Mouse (Mus musculus): Measurements from ENCODE around the gene Umps. TPM values are rescaled to one million over a fixed set of nuclear protein-coding genes. Genes with fewer than 3 reads are reported as not detected.

Umps gene
- polyA plus RNA-seq, 1 experiment, result 16.5 TPM

DNA sequence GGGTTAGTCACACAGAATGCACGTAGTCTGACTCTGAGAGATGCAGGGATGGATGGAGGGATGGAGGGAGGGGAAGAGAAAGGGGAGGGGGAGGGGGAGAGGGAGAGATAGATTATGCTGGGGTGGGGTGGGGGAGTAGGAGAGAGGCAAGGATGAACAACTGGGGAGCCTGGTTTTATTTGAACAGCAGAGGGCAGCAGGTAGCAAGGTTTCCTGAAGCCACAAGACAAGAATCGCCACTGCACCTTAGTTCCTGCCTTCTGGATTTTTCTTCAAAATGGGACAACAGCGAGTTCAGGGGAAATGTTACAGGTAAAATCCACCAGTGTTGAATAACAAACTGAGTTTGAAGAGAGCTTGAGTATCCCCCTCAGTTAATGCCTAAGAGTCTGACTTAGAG lies 32.5 kb upstream of the Umps start:
- TF ChIP-seq CTCF (conservative IDR thresholded peaks at IDR 0.05; ENCODE audit: insufficient read depth, insufficient read length, low read depth, low read length) (peak; percentile 72), POLR2A (IDR thresholded peaks at IDR 0.05; ENCODE audit: low read depth, low read length) (no peak)
- no peaks in the 10 kb centered on the region for H3K4me1 ChIP-seq (ENCODE audit: control insufficient read depth, insufficient read depth, low read length)
- no peaks in the 10 kb centered on the region for H3K27me3 ChIP-seq (replicated peaks; ENCODE audit: control insufficient read depth, insufficient read depth, low read length)
- H3K27ac ChIP-seq (ENCODE audit: insufficient read depth, low read depth, low read length), result no peak overlapping the region
- peak; percentile 67 for DNase-seq
- H3K36me3 ChIP-seq (ENCODE audit: control insufficient read depth, insufficient read depth, low read length), result no peaks in the 10 kb centered on the region
- 26% methylated on average over 3 of the region's 3 CpGs for WGBS
- no peak overlapping the region for H3K4me3 ChIP-seq (ENCODE audit: insufficient read depth, low read depth, low read length)

DNA sequence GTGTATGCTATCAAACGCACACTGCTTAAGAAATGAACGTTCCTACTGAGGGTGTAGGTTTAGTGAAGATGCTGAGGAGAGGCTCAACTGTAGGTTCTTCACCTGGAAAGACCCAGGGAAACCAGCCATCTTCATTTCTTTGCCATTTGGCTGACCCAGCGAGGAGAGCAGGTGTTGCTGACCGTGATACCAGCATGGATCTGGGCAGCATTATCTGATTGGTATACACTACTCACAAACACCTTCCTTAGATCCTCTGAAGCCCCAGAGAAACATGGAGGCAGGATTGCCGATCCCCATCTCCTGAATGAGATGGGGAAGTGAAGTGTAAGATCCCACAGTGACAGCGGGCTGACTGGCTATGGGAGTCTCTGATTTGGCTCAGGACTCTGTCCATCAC lies 31.2 kb upstream of the Umps start:
- Histone ChIP-seq H3K4me1 (ENCODE audit: control insufficient read depth, insufficient read depth, low read length) (no peaks in the 10 kb centered on the region), H3K27me3 (replicated peaks; ENCODE audit: control insufficient read depth, insufficient read depth, low read length) (no peaks in the 10 kb centered on the region), H3K4me3 (ENCODE audit: insufficient read depth, low read depth, low read length) (no peak overlapping the region), H3K27ac (ENCODE audit: insufficient read depth, low read depth, low read length) (no peak overlapping the region), H3K36me3 (ENCODE audit: control insufficient read depth, insufficient read depth, low read length) (no peaks in the 10 kb centered on the region)
- TF ChIP-seq POLR2A (IDR thresholded peaks at IDR 0.05; ENCODE audit: low read depth, low read length) (no peak), CTCF (conservative IDR thresholded peaks at IDR 0.05; ENCODE audit: insufficient read depth, insufficient read length, low read depth, low read length) (no peak)
- WGBS, result 86% methylated on average over 6 of the region's 6 CpGs
- no peak for DNase-seq

GRCm38 (mm10) chr16:33996030-33996429 lies 29.2 kb upstream of the Umps start:
- H3K4me3 ChIP-seq (ENCODE audit: insufficient read depth, low read depth, low read length), result no peak overlapping the region
- H3K36me3 ChIP-seq (ENCODE audit: control insufficient read depth, insufficient read depth, low read length), result no peaks in the 10 kb centered on the region
- no peaks in the 10 kb centered on the region for H3K27me3 ChIP-seq (replicated peaks; ENCODE audit: control insufficient read depth, insufficient read depth, low read length)
- TF ChIP-seq POLR2A (IDR thresholded peaks at IDR 0.05; ENCODE audit: low read depth, low read length) (no peak), CTCF (conservative IDR thresholded peaks at IDR 0.05; ENCODE audit: insufficient read depth, insufficient read length, low read depth, low read length) (peak; percentile 91)
- 3% methylated on average over 5 of the region's 5 CpGs for WGBS
- DNase-seq, result peak; percentile 70
- H3K4me1 ChIP-seq (ENCODE audit: control insufficient read depth, insufficient read depth, low read length), result no peaks in the 10 kb centered on the region
- no peak overlapping the region for H3K27ac ChIP-seq (ENCODE audit: insufficient read depth, low read depth, low read length)

- no peak for DNase-seq
- H3K27ac ChIP-seq (ENCODE audit: insufficient read depth, low read depth, low read length), result no peak overlapping the region
- no peaks in the 10 kb centered on the region for H3K36me3 ChIP-seq (ENCODE audit: control insufficient read depth, insufficient read depth, low read length)
- WGBS, result 80% methylated on average over 3 of the region's 3 CpGs
- TF ChIP-seq CTCF (conservative IDR thresholded peaks at IDR 0.05; ENCODE audit: insufficient read depth, insufficient read length, low read depth, low read length), result no peak
- no peak for TF ChIP-seq POLR2A (IDR thresholded peaks at IDR 0.05; ENCODE audit: low read depth, low read length)
- no peak overlapping the region for H3K4me3 ChIP-seq (ENCODE audit: insufficient read depth, low read depth, low read length)
- H3K4me1 ChIP-seq (ENCODE audit: control insufficient read depth, insufficient read depth, low read length), result no peaks in the 10 kb centered on the region
- H3K27me3 ChIP-seq (replicated peaks; ENCODE audit: control insufficient read depth, insufficient read depth, low read length), result no peaks in the 10 kb centered on the region
Measured at GRCm38 (mm10) chr16:33995496-33995895, 28.7 kb upstream of the Umps start.

DNA sequence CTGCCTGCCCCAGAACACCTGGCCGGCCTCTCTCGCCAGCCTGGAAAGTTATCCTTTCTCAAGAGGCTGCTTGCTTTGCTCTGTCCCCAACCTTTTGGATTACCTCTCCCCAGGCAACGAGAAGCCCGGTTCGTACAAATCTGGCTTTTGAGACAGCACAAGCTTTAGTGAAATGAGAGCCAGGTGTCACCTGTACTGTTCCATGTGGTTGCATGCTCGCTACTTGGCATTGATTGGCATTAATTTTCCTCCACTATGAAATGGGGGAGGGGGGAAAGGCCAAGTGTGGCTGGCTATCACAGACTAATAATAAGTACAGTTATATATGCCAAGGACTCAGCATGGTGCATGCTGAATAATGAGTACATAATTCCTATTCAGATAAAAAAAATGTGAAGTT lies 27.5 kb upstream of the Umps start:
- no peak overlapping the region for H3K4me3 ChIP-seq (ENCODE audit: insufficient read depth, low read depth, low read length)
- no peak for DNase-seq

GRCm38 (mm10) chr16:33990712-33991111 lies 23.9 kb upstream of the Umps start:
- no peak overlapping the region for H3K4me3 ChIP-seq (ENCODE audit: insufficient read depth, low read depth, low read length)
- no peaks in the 10 kb centered on the region; the same call in 1 of the 2 replicates for H3K4me1 ChIP-seq (ENCODE audit: control insufficient read depth, insufficient read depth, low read length)
- H3K27me3 ChIP-seq (replicated peaks; ENCODE audit: control insufficient read depth, insufficient read depth, low read length), result no peaks in the 10 kb centered on the region
- 75% methylated on average over 4 of the region's 4 CpGs for WGBS
- no peak overlapping the region for H3K27ac ChIP-seq (ENCODE audit: insufficient read depth, low read depth, low read length)
- H3K36me3 ChIP-seq (ENCODE audit: control insufficient read depth, insufficient read depth, low read length), result no peaks in the 10 kb centered on the region
- no peak for TF ChIP-seq CTCF (conservative IDR thresholded peaks at IDR 0.05; ENCODE audit: insufficient read depth, insufficient read length, low read depth, low read length)
- no peak for TF ChIP-seq POLR2A (IDR thresholded peaks at IDR 0.05; ENCODE audit: low read depth, low read length)
- DNase-seq, result no peak

More for the DNA sequence above, 27.5 kb upstream of the Umps start:
- Histone ChIP-seq H3K27me3 (replicated peaks; ENCODE audit: control insufficient read depth, insufficient read depth, low read length) (no peaks in the 10 kb centered on the region), H3K4me1 (ENCODE audit: control insufficient read depth, insufficient read depth, low read length) (no peaks in the 10 kb centered on the region; the same call in 1 of the 2 replicates), H3K27ac (ENCODE audit: insufficient read depth, low read depth, low read length) (no peak overlapping the region), H3K36me3 (ENCODE audit: control insufficient read depth, insufficient read depth, low read length) (no peaks in the 10 kb centered on the region)
- TF ChIP-seq POLR2A (IDR thresholded peaks at IDR 0.05; ENCODE audit: low read depth, low read length), result no peak
- no peak for TF ChIP-seq CTCF (conservative IDR thresholded peaks at IDR 0.05; ENCODE audit: insufficient read depth, insufficient read length, low read depth, low read length)
- WGBS, result 88% methylated on average over 6 of the region's 6 CpGs

- H3K4me3 ChIP-seq (ENCODE audit: insufficient read depth, low read depth, low read length), result no peak overlapping the region
- no peak for TF ChIP-seq POLR2A (IDR thresholded peaks at IDR 0.05; ENCODE audit: low read depth, low read length)
- TF ChIP-seq CTCF (conservative IDR thresholded peaks at IDR 0.05; ENCODE audit: insufficient read depth, insufficient read length, low read depth, low read length), result no peak
- 62% methylated on average over 1 of the region's 1 CpGs for WGBS
- DNase-seq, result peak; percentile 39
- H3K27ac ChIP-seq (ENCODE audit: insufficient read depth, low read depth, low read length), result no peak overlapping the region
- no peaks in the 10 kb centered on the region; the same call in 1 of the 2 replicates for H3K4me1 ChIP-seq (ENCODE audit: control insufficient read depth, insufficient read depth, low read length)
- no peaks in the 10 kb centered on the region for H3K36me3 ChIP-seq (ENCODE audit: control insufficient read depth, insufficient read depth, low read length)
- no peaks in the 10 kb centered on the region for H3K27me3 ChIP-seq (replicated peaks; ENCODE audit: control insufficient read depth, insufficient read depth, low read length)
Measured at GRCm38 (mm10) chr16:33989106-33989505, 22.3 kb upstream of the Umps start.
